Mouse (Mus musculus): ENCODE measurements at regions not wholly inside any gene's neighbourhood (a gene's known extent, or its start where the extent isn't known, plus 50 kb on each side); places are given as distances from the start of the nearest gene placed in this dataset.

DNA sequence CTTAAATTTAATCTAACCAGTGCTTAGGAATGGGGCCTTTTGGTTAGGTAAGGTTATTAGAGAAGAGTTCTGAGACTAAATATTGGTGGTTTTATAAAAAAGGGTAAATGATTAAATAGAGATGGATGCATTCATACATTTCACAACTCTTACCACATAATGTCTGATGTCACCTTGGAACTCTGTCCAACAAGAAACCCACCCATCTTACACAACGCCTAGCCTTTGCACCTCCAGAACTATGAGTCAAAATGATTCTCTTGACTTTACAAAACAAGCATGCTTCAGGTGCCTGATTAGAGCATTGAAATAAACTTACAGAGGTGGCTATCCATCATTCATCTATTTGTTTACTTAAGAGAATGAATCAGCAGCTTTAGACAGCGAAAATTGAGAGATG is 364.8 kb upstream of the Fam98a start:
- TF ChIP-seq EP300 (IDR thresholded peaks at IDR 0.05; ENCODE audit: low read depth) (no peak), CTCF (IDR thresholded peaks at IDR 0.05; ENCODE audit: low read depth) (no peak)
